Mouse (Mus musculus): ENCODE data around the gene Gm14406.
"Not testable (repeated sequence)": the region's sequence is repeated elsewhere in the genome, so short reads cannot be mapped to it uniquely, and the experiment has no call there.

The Gm14406 gene

GRCm38 (mm10) chr2:177577998-177578397 lies at the start of gene Gm14406:
TSS of gene Gm14406 (minus strand) at chr2:177578210.
- not testable (repeated sequence) for DNase-seq (ENCODE audit: low spot score in 2 of 2)

DNA sequence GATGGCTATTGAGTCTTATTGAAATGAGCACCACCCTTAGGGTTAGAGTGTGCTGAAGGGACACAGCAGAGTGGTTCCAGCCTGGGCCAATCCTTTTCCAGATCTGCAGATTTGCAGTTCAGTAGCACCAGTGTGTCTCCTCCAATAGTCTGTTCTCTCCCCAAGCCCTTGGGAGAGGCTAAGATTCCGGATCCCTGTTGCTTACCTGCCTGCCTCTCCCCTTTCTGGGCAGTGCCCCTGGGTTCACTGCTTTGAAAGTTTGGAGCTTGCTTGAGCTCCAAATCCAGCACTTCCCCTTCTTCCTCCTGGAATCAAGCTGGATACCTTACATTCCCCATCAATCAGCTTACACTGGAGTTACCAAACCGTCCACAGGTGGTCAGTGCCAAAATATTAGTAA lies 2.9 kb downstream of the Gm14406 start:
- DNase-seq (ENCODE audit: low spot score in 2 of 2), result not testable (repeated sequence)

- not testable (repeated sequence) for DNase-seq (ENCODE audit: low spot score in 2 of 2)
Measured at GRCm38 (mm10) chr2:177559365-177559764, 18.6 kb downstream of the Gm14406 start.

DNA sequence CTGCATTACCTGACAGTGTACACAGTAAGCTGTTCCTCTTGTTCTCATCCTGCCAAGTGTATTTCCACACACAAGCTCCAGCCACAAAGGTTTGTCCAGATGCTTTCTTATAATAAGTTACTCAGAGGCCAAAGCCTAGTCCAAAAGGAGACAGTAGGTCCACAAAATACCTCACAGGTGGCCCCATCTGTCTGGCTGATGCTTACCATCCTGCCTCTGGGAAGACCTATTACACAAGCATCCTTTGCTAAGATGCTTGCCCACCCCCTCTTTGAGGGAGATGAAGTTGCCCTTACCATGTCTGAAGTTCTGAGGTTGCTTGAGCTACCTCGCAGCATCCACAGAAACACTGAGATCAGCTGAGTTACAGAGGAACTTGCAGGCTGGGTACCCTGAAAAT lies 22.7 kb downstream of the Gm14406 start:
- not testable (repeated sequence) for DNase-seq (ENCODE audit: low spot score in 2 of 2)

DNA sequence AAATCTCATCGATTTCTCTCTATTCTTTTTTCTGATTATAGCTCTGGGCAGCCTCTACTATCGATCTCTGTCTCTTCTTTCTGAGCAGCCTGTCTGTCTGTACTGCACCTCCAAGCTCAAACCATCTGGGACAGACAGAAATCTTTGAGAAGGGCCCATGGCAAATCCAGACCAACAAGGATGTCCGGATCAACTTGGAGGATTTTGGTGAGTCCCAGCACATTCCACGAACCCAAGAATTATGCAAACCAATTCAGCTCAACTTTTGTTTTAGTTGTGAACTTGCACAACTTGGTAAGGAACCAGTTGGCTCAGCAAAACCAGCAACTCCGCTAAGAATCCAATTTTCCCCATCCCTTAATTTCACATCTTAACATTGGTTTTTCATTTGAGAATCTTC lies 40.3 kb downstream of the Gm14406 start:
- DNase-seq (ENCODE audit: low spot score in 2 of 2), result not testable (repeated sequence)

DNA sequence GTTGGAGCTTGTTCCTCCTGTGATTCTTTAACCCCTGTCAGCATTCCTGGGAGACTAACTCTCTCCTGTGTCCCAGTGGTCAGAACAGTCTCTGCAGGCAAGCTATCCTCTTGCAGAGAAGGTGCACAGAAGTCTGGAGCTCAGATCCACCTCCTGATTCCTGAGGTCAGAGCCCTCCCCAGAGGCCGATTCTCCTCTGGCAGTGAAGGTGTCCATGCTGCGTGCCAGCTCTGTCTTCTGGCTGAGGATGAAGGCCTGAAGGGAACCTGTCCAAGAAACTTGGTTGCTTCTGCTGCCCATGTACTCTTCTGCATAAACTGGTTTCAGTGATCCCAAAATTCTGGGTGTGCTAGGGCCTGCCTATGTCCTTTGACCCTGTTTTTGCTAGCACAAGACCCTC lies 40.9 kb downstream of the Gm14406 start:
- not testable (repeated sequence) for DNase-seq (ENCODE audit: low spot score in 2 of 2)

DNA sequence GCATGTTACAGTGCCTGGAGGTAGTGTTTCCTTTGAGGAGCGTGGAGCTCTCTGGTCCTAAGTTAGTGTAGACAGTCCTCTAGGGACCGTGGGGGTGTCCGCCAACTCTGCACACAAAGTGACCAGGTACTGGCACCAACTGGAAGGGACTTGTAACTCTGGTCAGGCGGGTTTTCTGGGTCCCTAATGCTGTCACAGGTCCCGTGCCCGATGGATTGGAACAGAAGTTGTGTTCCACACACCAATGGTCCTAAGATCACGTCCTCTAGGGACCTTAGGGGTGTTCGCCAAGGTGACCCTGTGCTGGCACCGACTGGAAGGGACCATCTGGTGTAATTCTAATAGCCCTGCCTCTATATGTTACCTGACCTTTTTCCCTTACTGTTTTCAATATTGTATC lies 42.1 kb downstream of the Gm14406 start:
- no peak for DNase-seq (ENCODE audit: low spot score in 2 of 2)

- not testable (repeated sequence) for DNase-seq (ENCODE audit: low spot score in 2 of 2)
Measured at GRCm38 (mm10) chr2:177524171-177524570, 53.8 kb downstream of the Gm14406 start.

- DNase-seq (ENCODE audit: low spot score in 2 of 2), result not testable (repeated sequence)
Measured at GRCm38 (mm10) chr2:177523674-177524073, 54.3 kb downstream of the Gm14406 start.

DNA sequence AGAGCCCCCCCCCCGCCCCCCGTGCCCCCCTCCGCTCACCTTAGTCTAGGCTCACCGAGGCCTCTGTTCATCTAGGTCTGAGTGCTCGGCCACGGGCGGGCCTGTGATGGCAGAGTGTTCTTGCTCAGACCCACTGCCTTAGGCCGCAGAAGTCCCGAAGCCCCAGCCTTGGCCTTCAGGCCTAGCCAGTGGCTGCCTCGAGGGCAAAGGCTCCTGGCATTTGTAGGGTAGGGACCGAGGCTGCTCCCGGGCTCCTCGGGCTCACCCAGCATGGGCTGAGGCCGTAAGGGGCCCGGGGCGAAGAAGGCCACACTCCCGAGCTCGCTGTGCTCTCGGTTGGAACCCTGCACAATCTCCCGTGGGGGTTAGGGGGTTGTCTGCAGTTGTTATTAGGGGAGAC lies 54.9 kb downstream of the Gm14406 start:
- DNase-seq (ENCODE audit: low spot score in 2 of 2), result no peak

DNA sequence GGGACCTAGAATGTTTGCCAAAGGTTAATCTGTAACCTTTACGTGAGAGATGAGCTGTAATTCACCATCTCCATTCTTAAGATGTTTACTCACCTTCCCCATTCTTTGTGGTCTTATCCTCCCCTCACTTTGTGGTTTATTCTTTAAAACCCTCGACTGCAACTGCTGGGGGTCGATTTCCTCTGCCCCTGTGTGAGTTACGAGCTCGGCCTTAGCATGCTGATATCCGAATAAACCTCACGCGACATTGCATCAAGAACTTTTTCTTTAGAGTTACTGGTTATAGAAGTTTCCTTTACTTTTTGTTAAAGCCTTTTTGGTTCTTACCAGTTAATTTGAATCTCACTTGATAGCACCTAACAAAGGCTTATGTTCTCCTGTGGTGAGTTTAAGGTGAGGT lies 58.0 kb downstream of the Gm14406 start:
- DNase-seq (ENCODE audit: low spot score in 2 of 2), result no peak
